Mouse (Mus musculus) G1E-ER4 (cell line): ENCODE results near the gene Spag8. TPM values are rescaled to one million over a fixed set of nuclear protein-coding genes. Genes with fewer than 3 reads are reported as not detected.

Source experiments
- GATA1 ChIP-seq: IDR thresholded peaks from one replicate; pipeline ENCODE4 v1.8.0; 2012; ENCODE audit warnings: low read length, inconsistent platforms
- polyA plus RNA-seq: library from polyadenylated mRNA; stranded (reverse); fragments of >175 nt; gene quantifications from 2 replicates; pipeline ENCODE4 v1.2.3, GENCODE M21; 2012

The Spag8 gene
- polyA plus RNA-seq, 1 experiment: not detected

DNA sequence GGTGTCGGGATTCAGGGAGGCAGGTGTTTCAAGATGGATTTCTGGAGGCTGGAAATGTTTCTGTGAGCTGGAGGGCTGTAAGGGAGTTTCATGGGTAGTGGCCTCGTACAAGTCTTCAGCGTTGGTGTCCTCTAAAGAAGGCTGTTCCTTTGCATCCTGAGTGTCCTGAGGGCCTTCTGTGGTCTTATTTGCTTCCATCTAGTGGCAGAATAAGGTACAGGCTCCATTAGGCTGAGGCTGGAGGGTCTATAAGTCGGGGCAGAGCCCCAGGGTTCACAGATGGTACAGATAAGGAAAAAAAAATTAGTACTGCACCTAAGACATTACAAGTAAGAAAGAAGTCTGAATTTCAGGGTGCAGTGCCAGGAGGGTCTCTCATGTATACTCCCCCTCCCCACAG is 13.0 kb upstream of the Spag8 start:
- no peak for TF ChIP-seq GATA1

DNA sequence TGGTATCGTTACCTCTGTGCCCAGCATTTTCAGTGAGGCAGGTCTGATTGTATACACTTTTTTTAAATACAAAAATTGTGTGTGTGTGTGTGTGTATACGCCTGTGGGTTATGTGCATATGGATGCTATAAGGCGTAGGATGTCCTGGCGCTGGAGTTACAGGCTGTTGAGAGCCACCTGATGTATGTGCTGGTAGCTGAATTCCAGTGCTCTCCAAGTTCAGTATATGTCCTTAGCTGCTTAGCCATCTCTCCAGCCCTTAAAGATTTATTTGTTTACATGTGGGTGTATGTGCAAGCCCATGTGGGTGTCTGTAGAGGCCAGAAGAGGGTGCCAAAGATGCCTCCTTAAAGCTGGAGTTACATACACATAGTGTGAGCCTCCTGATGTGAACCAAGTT is 3.8 kb upstream of the Spag8 start:
- no peak for TF ChIP-seq GATA1

GRCm38 (mm10) chr4:43656339-43657109 is 3.1 kb upstream of the Spag8 start, which contains the start of gene Hint2:
TSS of gene Hint2 (minus strand) at chr4:43656466.
- TF ChIP-seq GATA1: no peak

DNA sequence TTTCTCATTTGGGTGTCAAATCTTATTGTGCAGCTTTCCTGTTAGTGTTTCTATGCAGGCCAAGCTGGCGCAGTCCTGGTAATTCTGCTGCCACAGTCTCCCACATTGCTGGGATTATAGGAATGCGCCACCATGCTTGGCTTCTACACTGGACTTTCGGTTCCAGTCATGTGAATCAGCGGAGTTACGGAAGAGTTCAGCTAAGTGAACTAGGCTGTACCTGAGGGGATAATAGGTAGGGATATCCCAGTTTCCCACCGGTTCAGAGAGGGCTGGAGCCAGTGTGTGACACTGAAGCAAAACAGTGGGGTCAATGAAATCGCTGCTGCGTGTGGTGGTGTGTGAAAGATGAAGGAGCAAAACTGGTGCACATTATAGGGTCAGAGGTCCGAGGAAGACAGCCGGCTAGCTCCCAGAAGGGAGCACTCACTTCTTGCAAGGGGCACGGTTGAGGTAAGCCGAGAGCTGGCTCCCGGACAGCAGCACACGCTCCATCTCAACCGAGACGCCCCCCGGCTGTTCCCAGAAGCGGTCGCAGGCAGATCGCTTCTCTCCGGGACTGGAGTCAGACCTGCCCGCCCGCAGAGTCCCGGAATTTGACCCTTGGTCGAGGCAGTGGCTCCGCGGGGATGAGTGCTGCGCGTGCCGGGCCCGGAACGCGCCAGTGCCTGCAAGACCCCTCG is 2.4 kb upstream of the Spag8 start:
- no peak for TF ChIP-seq GATA1

GRCm38 (mm10) chr4:43652726-43653125 is 668 bp downstream of the Spag8 start:
- TF ChIP-seq GATA1: no peak

- no peak for TF ChIP-seq GATA1
Observed at GRCm38 (mm10) chr4:43649783-43650182, 3.6 kb downstream of the Spag8 start.

GRCm38 (mm10) chr4:43640491-43640890 is 12.9 kb downstream of the Spag8 start:
- TF ChIP-seq GATA1: no peak

- TF ChIP-seq GATA1: no peak
Observed at GRCm38 (mm10) chr4:43640076-43640475, 13.3 kb downstream of the Spag8 start.

DNA sequence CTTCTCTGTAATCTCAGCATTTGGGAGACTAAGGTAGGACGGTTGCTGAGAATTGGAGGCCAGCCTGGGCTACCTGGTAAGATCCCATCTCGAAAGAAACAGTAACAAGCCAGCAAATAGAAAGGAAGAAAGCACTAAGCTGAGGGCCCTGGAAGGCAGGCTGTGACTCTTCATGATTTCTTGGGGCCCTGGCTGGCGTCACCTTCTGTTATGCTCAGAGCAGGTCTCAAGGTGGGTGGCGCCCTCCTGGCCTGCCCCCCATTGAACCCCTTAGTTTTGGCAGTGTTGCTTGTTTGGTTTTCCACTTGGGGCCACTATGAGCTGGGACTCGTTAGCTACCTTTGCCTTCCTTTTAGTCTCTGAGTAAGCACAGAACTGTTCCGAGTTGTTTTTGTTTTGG is 16.6 kb downstream of the Spag8 start:
- no peak for TF ChIP-seq GATA1

- TF ChIP-seq GATA1: no peak
Observed at GRCm38 (mm10) chr4:43634621-43635374, 18.6 kb downstream of the Spag8 start.

GRCm38 (mm10) chr4:43633736-43634135 is 19.7 kb downstream of the Spag8 start:
- TF ChIP-seq GATA1: no peak

DNA sequence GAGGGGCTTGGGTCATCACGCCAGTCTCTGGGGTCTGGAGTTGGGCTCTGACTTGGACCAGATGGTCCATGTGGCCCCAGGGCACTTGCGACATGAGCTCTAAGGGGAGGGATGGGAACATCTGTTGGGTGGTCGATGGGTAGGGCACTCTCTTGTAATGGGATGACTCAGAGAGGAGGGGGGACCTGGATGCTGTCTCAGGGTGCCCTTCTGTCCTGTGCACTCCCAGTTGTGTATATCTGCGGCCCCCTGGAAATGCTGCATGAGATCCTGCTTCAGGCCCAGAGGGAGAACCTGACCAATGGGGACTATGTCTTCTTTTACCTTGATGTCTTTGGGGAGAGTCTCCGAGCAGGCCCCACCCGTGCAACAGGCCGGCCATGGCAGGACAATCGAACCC is 20.1 kb downstream of the Spag8 start:
- no peak for TF ChIP-seq GATA1

GRCm38 (mm10) chr4:43631956-43632920 is 21.2 kb downstream of the Spag8 start:
- no peak for TF ChIP-seq GATA1

GRCm38 (mm10) chr4:43631046-43631955 is 22.1 kb downstream of the Spag8 start, which contains the start of gene Npr2:
TSS of gene Npr2 (plus strand) at chr4:43631935.
- no peak for TF ChIP-seq GATA1
